Mouse (Mus musculus) stomach, embryonic 16.5 days (tissue): ENCODE results near the gene Ngdn. TPM values are rescaled to one million over a fixed set of nuclear protein-coding genes. Genes with fewer than 3 reads are reported as not detected.

ENCODE experiments used
- ATAC-seq: fragments of 200-750 bp; cut with Nextera tagmentation; 2 replicates; pipeline ENCODE4 v1.8.0; 2017; ENCODE audit warnings: moderate number of reproducible peaks, moderate TSS enrichment; ENCODE audit not compliant: insufficient read depth, low FRiP score
- H3K27ac ChIP-seq: fragments of 300-500 bp; sonication (generic); 2 replicates; pipeline ENCODE4 v1.5.1; 2014; ENCODE audit warnings: low read length
- H3K27me3 ChIP-seq: fragments of 300-500 bp; sonication (generic); 2 replicates; pipeline ENCODE4 v1.6.1; 2014; ENCODE audit warnings: low read length, control low read depth, mixed read lengths; ENCODE audit not compliant: control insufficient read depth, insufficient read depth
- H3K36me3 ChIP-seq: fragments of 300-500 bp; sonication (generic); 2 replicates; pipeline ENCODE4 v1.6.1; 2014; ENCODE audit warnings: low read length; ENCODE audit not compliant: control insufficient read depth, insufficient read depth
- H3K4me1 ChIP-seq: fragments of 300-500 bp; sonication (generic); 2 replicates; pipeline ENCODE4 v1.6.1; 2014; ENCODE audit warnings: low read length, control low read depth, mixed read lengths; ENCODE audit not compliant: control insufficient read depth, insufficient read depth
- H3K4me2 ChIP-seq: fragments of 300-500 bp; sonication (generic); 2 replicates; pipeline ENCODE4 v1.6.1; 2014; ENCODE audit warnings: low read depth, low read length, mixed read lengths
- H3K4me3 ChIP-seq: fragments of 300-500 bp; sonication (generic); replicated peaks from 2 replicates; pipeline ENCODE4 v1.5.1; 2014; ENCODE audit warnings: mild to moderate bottlenecking, low read length
- H3K9ac ChIP-seq: fragments of 300-500 bp; sonication (generic); 2 replicates; pipeline ENCODE4 v1.6.1; 2014; ENCODE audit warnings: low read length
- H3K9me3 ChIP-seq: fragments of 300-500 bp; sonication (generic); replicated peaks from 2 replicates; pipeline ENCODE4 v1.6.1; 2016; ENCODE audit warnings: low read length, control low read depth; ENCODE audit not compliant: control insufficient read depth
- WGBS: fragments of 180-500 bp; shearing (Covaris S2); extraction: QIAGEN DNeasy Blood & Tissue Kit; methylation state at CpG from one replicate; pipeline ENCODE4 v1.1.7; 2014; 5-methylcytosine and 5-hydroxymethylcytosine counted together
- polyA plus RNA-seq: library from polyadenylated mRNA; unstranded; fragments of >200 nt; fragmentation: Nextera tagmentation; extraction: Ambion mirVana; gene quantifications from 2 replicates; pipeline ENCODE4 v1.2.1, GENCODE M21; 2015

Gene Ngdn
- polyA plus RNA-seq, 1 experiment from 2014 or later, result 74.9 TPM

DNA sequence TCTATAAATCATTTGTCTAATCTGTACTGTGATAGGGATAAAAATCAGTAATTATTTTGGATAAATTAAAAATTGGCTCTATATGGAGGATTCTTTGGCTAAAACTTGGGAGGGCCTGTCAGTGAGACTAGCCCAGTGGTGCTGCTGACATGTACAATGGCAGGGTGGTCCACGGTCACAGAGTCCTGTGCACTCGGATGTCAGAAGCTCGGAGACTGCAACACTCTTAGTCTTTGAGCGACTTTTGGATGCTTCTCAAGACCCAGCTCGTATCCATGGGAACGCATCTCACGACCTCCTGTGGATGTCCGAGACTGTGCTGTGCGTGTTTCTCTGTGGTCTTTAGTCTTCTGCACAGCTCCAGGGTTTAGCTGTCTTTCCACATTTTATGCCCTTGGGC lies 5.1 kb downstream of the Ngdn start:
- Histone ChIP-seq H3K27ac (no peak overlapping the region), H3K27me3 (no peaks in the 10 kb centered on the region), H3K36me3 (peaks cover 36% of the 10 kb centered on the region), H3K4me1 (no peaks in the 10 kb centered on the region), H3K4me3 (no peak overlapping the region), H3K9me3 (no peaks in the 10 kb centered on the region), H3K9ac (no peak overlapping the region), H3K4me2 (no peak overlapping the region)
- WGBS, result 86% methylated on average over 9 of the region's 9 CpGs
- no peak for ATAC-seq

DNA sequence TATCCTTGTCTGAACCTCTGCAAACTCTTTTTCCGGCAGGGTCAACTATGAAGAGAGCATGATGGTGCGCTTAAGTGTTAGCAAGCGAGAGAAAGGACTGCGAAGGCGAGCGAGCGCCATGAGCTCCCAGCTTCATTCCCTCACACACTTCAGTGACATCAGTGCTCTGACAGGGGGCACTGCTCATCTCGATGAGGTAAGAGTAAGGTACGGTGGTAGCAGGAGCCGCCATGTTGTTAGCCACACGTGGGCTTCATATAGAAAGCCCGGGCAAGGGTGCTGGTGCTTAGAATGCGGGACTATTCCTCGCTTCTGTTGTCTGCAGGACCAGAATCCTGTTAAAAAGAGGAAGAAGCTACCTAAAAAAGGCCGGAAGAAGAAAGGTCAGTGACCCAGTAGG lies 7.8 kb downstream of the Ngdn start:
- Histone ChIP-seq H3K36me3 (peaks cover 36% of the 10 kb centered on the region), H3K9me3 (no peaks in the 10 kb centered on the region), H3K4me2 (no peak overlapping the region), H3K4me1 (no peaks in the 10 kb centered on the region), H3K9ac (no peak overlapping the region), H3K27me3 (no peaks in the 10 kb centered on the region), H3K4me3 (no peak overlapping the region), H3K27ac (no peak overlapping the region)
- WGBS, result 88% methylated on average over 15 of the region's 15 CpGs
- no peak for ATAC-seq

DNA sequence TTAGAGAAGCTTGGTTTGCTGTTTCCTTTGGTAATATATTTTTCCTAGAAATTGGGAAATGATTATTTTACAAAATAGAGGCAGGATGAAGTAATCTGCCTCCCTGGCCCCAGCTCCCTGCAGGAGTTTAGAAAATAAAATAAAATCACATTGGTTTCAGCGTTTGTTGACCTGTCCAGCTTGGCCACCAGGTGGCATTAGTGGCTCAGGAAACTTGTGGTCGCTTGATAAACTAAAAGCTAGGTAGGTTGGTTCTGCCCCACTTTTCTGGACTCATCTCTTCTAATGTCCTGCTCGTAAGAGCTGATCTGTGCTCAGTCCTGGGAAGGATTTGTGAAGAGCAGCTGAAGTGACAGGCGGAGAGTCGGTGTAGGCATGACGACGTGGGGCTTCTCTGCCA lies 9.0 kb downstream of the Ngdn start:
- no peak for ATAC-seq
- H3K36me3 ChIP-seq, result peaks cover 32% of the 10 kb centered on the region
- no peak overlapping the region for H3K9ac ChIP-seq
- no peak overlapping the region for H3K4me3 ChIP-seq
- no peaks in the 10 kb centered on the region for H3K9me3 ChIP-seq
- H3K4me2 ChIP-seq, result no peak overlapping the region
- no peak overlapping the region for H3K27ac ChIP-seq
- H3K27me3 ChIP-seq, result no peaks in the 10 kb centered on the region
- WGBS, result 64% methylated on average over 7 of the region's 7 CpGs
- H3K4me1 ChIP-seq, result no peaks in the 10 kb centered on the region

DNA sequence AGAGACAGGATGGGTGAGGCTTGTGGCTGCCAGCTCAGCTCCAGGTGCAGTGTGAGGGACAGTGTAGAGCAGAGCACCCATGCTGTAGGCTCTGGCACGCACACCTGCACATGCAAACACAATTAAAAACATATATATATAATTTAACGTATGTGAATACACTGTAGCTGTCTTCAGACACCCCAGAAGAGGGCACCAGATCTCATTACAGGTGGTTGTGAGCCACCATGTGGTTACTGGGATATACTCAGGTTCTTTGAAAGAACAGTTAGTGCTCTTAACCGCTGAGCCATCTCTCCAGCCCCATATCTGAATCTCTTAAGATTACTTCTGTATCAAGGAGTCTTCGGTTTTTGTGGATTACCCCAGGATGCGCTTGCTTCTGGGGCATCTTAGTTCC lies 10.3 kb downstream of the Ngdn start:
- Histone ChIP-seq H3K27me3 (no peaks in the 10 kb centered on the region), H3K36me3 (peaks cover 32% of the 10 kb centered on the region), H3K4me3 (no peak overlapping the region), H3K9ac (no peak overlapping the region), H3K4me2 (no peak overlapping the region), H3K4me1 (no peaks in the 10 kb centered on the region), H3K9me3 (no peaks in the 10 kb centered on the region), H3K27ac (no peak overlapping the region)
- no peak for ATAC-seq
- 73% methylated on average over 5 of the region's 5 CpGs for WGBS

DNA sequence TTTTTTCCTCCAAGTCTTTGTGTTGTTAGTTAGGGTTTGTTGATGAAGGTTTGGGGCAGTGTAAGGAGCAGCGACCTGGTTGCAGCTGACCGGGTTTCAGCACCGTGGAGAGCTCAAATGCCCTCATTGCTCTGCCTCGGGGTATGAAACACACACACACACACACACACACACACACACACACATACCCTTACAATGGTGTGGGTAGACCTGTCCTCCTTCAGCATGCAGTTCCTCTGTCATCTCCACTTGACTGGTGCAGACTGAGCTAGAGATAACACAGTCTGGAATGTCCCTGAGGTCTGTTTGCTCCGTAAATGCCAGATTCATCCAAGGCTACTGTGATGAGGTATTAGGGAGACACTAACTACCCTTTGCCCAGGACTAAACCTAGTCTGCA lies 12.0 kb downstream of the Ngdn start:
- 16% methylated on average over 5 of the region's 5 CpGs for WGBS
- Histone ChIP-seq H3K4me3 (no peak overlapping the region), H3K9ac (no peak overlapping the region), H3K36me3 (peaks cover 22% of the 10 kb centered on the region), H3K27me3 (no peaks in the 10 kb centered on the region), H3K4me2 (no peak overlapping the region), H3K4me1 (no peaks in the 10 kb centered on the region), H3K9me3 (no peaks in the 10 kb centered on the region), H3K27ac (no peak overlapping the region)
- ATAC-seq, result no peak

DNA sequence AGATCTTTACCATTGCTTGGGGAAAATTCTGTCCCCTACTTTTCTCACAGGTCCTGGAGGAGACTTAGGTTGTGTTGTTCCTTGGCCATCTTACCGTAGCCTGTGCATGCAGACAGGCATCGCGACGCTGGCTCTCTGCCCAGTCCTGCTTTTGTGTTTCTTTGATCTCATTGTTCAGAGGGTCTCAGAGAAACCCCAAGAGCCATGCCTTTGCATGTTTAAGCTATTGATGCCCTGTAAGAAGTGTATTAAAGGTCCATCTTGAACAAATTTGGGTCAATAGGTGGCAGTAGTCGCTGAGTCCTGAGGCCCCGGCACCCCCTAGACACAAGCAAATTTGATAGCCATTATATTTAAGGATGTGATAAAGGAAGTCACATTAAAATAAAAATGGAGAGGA lies 12.4 kb downstream of the Ngdn start:
- no peak for ATAC-seq
- 24% methylated on average over 6 of the region's 6 CpGs for WGBS
- H3K36me3 ChIP-seq, result peaks cover 18% of the 10 kb centered on the region
- H3K4me1 ChIP-seq, result no peaks in the 10 kb centered on the region
- no peaks in the 10 kb centered on the region for H3K9me3 ChIP-seq
- no peak overlapping the region for H3K4me3 ChIP-seq
- H3K27me3 ChIP-seq, result no peaks in the 10 kb centered on the region
- no peak overlapping the region for H3K27ac ChIP-seq
- H3K9ac ChIP-seq, result no peak overlapping the region
- H3K4me2 ChIP-seq, result no peak overlapping the region

DNA sequence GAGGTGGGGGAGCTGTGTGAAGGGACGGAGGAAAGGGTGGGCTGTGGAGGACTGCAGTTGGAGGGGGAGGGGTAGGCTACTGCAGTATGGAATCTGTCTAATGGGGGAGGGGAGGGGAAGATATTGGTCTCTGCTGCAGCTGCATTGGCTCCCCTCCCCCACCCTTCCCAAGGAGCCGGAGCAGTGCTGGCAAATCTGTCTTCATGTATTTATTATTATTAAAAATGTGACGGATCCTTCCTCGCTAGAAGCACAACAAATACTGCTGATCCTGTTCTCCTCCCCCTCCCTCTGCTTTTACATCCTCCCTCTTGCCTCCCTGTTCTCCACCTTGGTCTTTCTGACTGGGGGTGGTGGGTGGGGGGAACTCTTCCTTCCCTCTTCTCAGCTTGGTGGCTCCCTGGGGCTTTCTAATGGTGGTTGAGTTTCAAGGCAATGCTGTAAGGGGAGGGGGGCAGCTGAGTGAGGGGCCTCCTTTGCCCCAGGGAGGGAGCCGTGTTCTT lies 13.1 kb downstream of the Ngdn start:
- Histone ChIP-seq H3K4me3 (no peak overlapping the region), H3K36me3 (peaks cover 12% of the 10 kb centered on the region), H3K27ac (no peak overlapping the region), H3K4me2 (no peak overlapping the region), H3K27me3 (no peaks in the 10 kb centered on the region), H3K4me1 (no peaks in the 10 kb centered on the region), H3K9me3 (no peaks in the 10 kb centered on the region), H3K9ac (no peak overlapping the region)
- 0 out of 2 replicates have a peak, but pooled peaks have one; percentile 6 for ATAC-seq
- WGBS, result 20% methylated on average over 5 of the region's 5 CpGs

DNA sequence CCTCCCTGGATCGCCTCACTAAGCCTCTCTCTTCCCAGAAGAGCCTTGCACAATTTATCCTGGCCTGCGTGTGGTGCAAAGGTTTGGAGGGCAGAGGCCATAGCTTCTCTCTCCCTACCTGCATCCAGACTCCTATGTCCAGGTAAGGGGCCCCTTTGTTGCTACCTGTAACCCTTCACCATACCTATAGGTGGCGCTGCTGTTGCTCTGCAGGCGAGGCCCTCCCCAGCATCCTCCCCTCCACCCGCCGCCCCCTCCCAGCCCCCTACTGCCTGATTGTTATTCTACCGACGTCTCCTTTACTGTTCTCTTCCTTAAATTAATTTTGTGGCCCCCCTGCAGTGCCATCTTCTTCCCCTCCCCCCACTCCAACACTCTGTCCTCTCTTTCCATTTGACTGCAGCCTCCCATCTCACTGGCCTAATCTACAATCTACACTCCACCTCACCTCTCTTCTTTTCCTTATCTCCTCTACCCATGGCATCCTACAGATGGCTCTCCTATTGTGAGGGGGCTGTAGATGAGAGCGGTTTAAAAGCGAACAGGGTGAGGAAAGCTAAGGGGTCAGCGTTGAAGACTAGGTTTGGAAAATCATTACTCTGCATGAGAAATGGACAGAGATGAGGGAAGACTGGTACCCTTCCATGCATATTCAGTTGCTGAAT lies 13.9 kb downstream of the Ngdn start:
- H3K4me1 ChIP-seq, result no peaks in the 10 kb centered on the region
- H3K27ac ChIP-seq, result no peak overlapping the region
- 15% methylated on average over 11 of the region's 11 CpGs for WGBS
- peaks cover 9% of the 10 kb centered on the region for H3K36me3 ChIP-seq
- no peak for ATAC-seq
- no peak overlapping the region for H3K4me2 ChIP-seq
- no peaks in the 10 kb centered on the region for H3K9me3 ChIP-seq
- H3K9ac ChIP-seq, result no peak overlapping the region
- no peaks in the 10 kb centered on the region for H3K27me3 ChIP-seq
- H3K4me3 ChIP-seq, result no peak overlapping the region

DNA sequence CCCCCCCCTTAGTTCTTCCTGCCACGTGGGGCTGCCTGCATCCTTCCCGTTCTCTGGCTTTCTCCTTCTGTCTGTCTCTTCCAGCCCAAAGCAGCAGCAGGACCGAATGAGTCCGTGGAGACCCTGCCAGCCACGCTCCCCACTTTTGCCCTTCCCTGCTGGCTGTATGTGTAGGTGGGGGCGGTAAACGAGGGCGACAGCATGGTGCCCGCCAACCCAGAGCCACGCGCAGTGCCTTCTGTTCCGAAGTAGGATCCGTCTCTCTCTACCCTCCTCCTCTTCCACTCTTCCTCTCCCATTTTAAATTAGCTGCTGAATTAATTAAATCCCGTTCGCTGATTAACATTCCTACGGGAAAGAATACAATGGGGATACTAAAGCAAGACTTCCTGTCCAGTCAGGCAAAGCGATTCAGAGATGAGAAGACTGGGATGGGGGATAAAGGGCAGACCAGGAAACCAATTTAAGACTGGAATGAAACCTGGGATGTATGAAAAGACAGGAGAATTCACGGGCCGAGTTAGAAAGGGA lies 17.5 kb downstream of the Ngdn start:
- ATAC-seq, result no peak

More for the DNA sequence above, 17.5 kb downstream of the Ngdn start:
- no peaks in the 10 kb centered on the region for H3K27me3 ChIP-seq
- H3K27ac ChIP-seq, result no peak overlapping the region
- no peak overlapping the region for H3K4me2 ChIP-seq
- no peaks in the 10 kb centered on the region for H3K36me3 ChIP-seq
- H3K4me3 ChIP-seq, result no peak overlapping the region
- no peaks in the 10 kb centered on the region for H3K4me1 ChIP-seq
- no peaks in the 10 kb centered on the region for H3K9me3 ChIP-seq
- WGBS, result 60% methylated on average over 19 of the region's 19 CpGs
- H3K9ac ChIP-seq, result no peak overlapping the region
